Mouse (Mus musculus): Measurements from ENCODE around the gene Necab2.

- TF ChIP-seq CTCF (conservative IDR thresholded peaks at IDR 0.05; ENCODE audit: low read length) (no peak), POU5F1 (IDR thresholded peaks at IDR 0.05; ENCODE audit: borderline replicate concordance, low read length) (no peak), NANOG (IDR thresholded peaks at IDR 0.05; ENCODE audit: borderline replicate concordance, low read length) (no peak)
Measured at GRCm38 (mm10) chr8:119438876-119439275, 7.6 kb upstream of the Necab2 start.

Data from E14TG2a.4 (cell line).